Mouse (Mus musculus): ENCODE results near the gene Zc3h12c. TPM values are rescaled to one million over a fixed set of nuclear protein-coding genes. Genes with fewer than 3 reads are reported as not detected.

Zc3h12c gene
- polyA plus RNA-seq, 1 experiment from 2014 or later: 5.5 TPM

- no peak overlapping the region for H3K4me2 ChIP-seq (replicated peaks; ENCODE audit: low read depth, low read length)
Measured at GRCm38 (mm10) chr9:52130348-52130747, 38.0 kb downstream of the Zc3h12c start.

GRCm38 (mm10) chr9:52125225-52125624 is 43.1 kb downstream of the Zc3h12c start:
- Histone ChIP-seq H3K36me3 (ENCODE audit: control insufficient read depth, insufficient read depth, low read length) (peaks cover 11% of the 10 kb centered on the region; the same call in 1 of the 2 replicates), H3K9ac (ENCODE audit: low read depth, low read length) (no peak overlapping the region), H3K4me2 (replicated peaks; ENCODE audit: low read depth, low read length) (no peak overlapping the region), H3K4me1 (ENCODE audit: control insufficient read depth, insufficient read depth, low read length) (no peaks in the 10 kb centered on the region), H3K4me3 (ENCODE audit: low read length) (no peak overlapping the region), H3K27ac (ENCODE audit: low read depth, low read length) (no peak overlapping the region), H3K9me3 (ENCODE audit: control insufficient read depth, low read length) (no peaks in the 10 kb centered on the region), H3K27me3 (ENCODE audit: control insufficient read depth, insufficient read depth, low read length) (no peaks in the 10 kb centered on the region)
- ATAC-seq (ENCODE audit: low FRiP score, low TSS enrichment): no peak
- 98% methylated on average over 6 of the region's 6 CpGs for WGBS

More at GRCm38 (mm10) chr9:52130348-52130747, 38.0 kb downstream of the Zc3h12c start:
- Histone ChIP-seq H3K4me3 (ENCODE audit: low read length) (no peak overlapping the region), H3K27ac (ENCODE audit: low read depth, low read length) (no peak overlapping the region), H3K27me3 (ENCODE audit: control insufficient read depth, insufficient read depth, low read length) (no peaks in the 10 kb centered on the region), H3K9me3 (ENCODE audit: control insufficient read depth, low read length) (no peaks in the 10 kb centered on the region), H3K9ac (ENCODE audit: low read depth, low read length) (no peak overlapping the region), H3K36me3 (ENCODE audit: control insufficient read depth, insufficient read depth, low read length) (peaks cover 9% of the 10 kb centered on the region; the same call in 1 of the 2 replicates), H3K4me1 (ENCODE audit: control insufficient read depth, insufficient read depth, low read length) (no peaks in the 10 kb centered on the region)
- no peak for ATAC-seq (ENCODE audit: low FRiP score, low TSS enrichment)
- 85% methylated on average over 4 of the region's 4 CpGs for WGBS

GRCm38 (mm10) chr9:52119212-52119611 is 49.2 kb downstream of the Zc3h12c start:
- 85% methylated on average over 4 of the region's 4 CpGs for WGBS
- no peak overlapping the region for H3K9ac ChIP-seq (ENCODE audit: low read depth, low read length)
- H3K9me3 ChIP-seq (ENCODE audit: control insufficient read depth, low read length): no peaks in the 10 kb centered on the region
- no peak for ATAC-seq (ENCODE audit: low FRiP score, low TSS enrichment)
- no peaks in the 10 kb centered on the region for H3K4me1 ChIP-seq (ENCODE audit: control insufficient read depth, insufficient read depth, low read length)
- no peak overlapping the region for H3K4me2 ChIP-seq (replicated peaks; ENCODE audit: low read depth, low read length)
- no peak overlapping the region for H3K27ac ChIP-seq (ENCODE audit: low read depth, low read length)
- H3K4me3 ChIP-seq (ENCODE audit: low read length): no peak overlapping the region
- H3K27me3 ChIP-seq (ENCODE audit: control insufficient read depth, insufficient read depth, low read length): no peaks in the 10 kb centered on the region
- peaks cover 29% of the 10 kb centered on the region for H3K36me3 ChIP-seq (ENCODE audit: control insufficient read depth, insufficient read depth, low read length)

- Histone ChIP-seq H3K9me3 (ENCODE audit: control insufficient read depth, low read length) (no peaks in the 10 kb centered on the region), H3K27ac (ENCODE audit: low read depth, low read length) (no peak overlapping the region), H3K4me1 (ENCODE audit: control insufficient read depth, insufficient read depth, low read length) (no peaks in the 10 kb centered on the region), H3K4me3 (ENCODE audit: low read length) (no peak overlapping the region), H3K9ac (ENCODE audit: low read depth, low read length) (no peak overlapping the region), H3K4me2 (replicated peaks; ENCODE audit: low read depth, low read length) (no peak overlapping the region), H3K27me3 (ENCODE audit: control insufficient read depth, insufficient read depth, low read length) (no peaks in the 10 kb centered on the region), H3K36me3 (ENCODE audit: control insufficient read depth, insufficient read depth, low read length) (peaks cover 27% of the 10 kb centered on the region)
- WGBS: 93% methylated on average over 5 of the region's 5 CpGs
- ATAC-seq (ENCODE audit: low FRiP score, low TSS enrichment): no peak
Measured at GRCm38 (mm10) chr9:52113091-52113490, 55.3 kb downstream of the Zc3h12c start.

- WGBS: 80% methylated on average over 3 of the region's 3 CpGs
- H3K36me3 ChIP-seq (ENCODE audit: control insufficient read depth, insufficient read depth, low read length): peaks cover 16% of the 10 kb centered on the region
- no peak overlapping the region for H3K27ac ChIP-seq (ENCODE audit: low read depth, low read length)
- H3K27me3 ChIP-seq (ENCODE audit: control insufficient read depth, insufficient read depth, low read length): no peaks in the 10 kb centered on the region
- no peak overlapping the region for H3K4me2 ChIP-seq (replicated peaks; ENCODE audit: low read depth, low read length)
- H3K9ac ChIP-seq (ENCODE audit: low read depth, low read length): no peak overlapping the region
- no peaks in the 10 kb centered on the region for H3K9me3 ChIP-seq (ENCODE audit: control insufficient read depth, low read length)
- H3K4me1 ChIP-seq (ENCODE audit: control insufficient read depth, insufficient read depth, low read length): no peaks in the 10 kb centered on the region
- no peak overlapping the region for H3K4me3 ChIP-seq (ENCODE audit: low read length)
- ATAC-seq (ENCODE audit: low FRiP score, low TSS enrichment): no peak
Measured at GRCm38 (mm10) chr9:52110738-52111137, 57.6 kb downstream of the Zc3h12c start.

GRCm38 (mm10) chr9:52107161-52107560 is 61.2 kb downstream of the Zc3h12c start:
- Histone ChIP-seq H3K27ac (ENCODE audit: low read depth, low read length) (no peak overlapping the region), H3K9ac (ENCODE audit: low read depth, low read length) (no peak overlapping the region), H3K9me3 (ENCODE audit: control insufficient read depth, low read length) (no peaks in the 10 kb centered on the region), H3K36me3 (ENCODE audit: control insufficient read depth, insufficient read depth, low read length) (peaks cover 4% of the 10 kb centered on the region; the same call in 1 of the 2 replicates), H3K27me3 (ENCODE audit: control insufficient read depth, insufficient read depth, low read length) (no peaks in the 10 kb centered on the region), H3K4me2 (replicated peaks; ENCODE audit: low read depth, low read length) (no peak overlapping the region), H3K4me3 (ENCODE audit: low read length) (no peak overlapping the region), H3K4me1 (ENCODE audit: control insufficient read depth, insufficient read depth, low read length) (0 out of 2 replicates have a peak, but pooled peaks cover 3% of the 10 kb centered on the region)
- no peak for ATAC-seq (ENCODE audit: low FRiP score, low TSS enrichment)
- 97% methylated on average over 3 of the region's 3 CpGs for WGBS

GRCm38 (mm10) chr9:52105423-52105822 is 62.9 kb downstream of the Zc3h12c start:
- Histone ChIP-seq H3K36me3 (ENCODE audit: control insufficient read depth, insufficient read depth, low read length) (no peaks in the 10 kb centered on the region), H3K4me1 (ENCODE audit: control insufficient read depth, insufficient read depth, low read length) (0 out of 2 replicates have a peak, but pooled peaks cover 3% of the 10 kb centered on the region), H3K27me3 (ENCODE audit: control insufficient read depth, insufficient read depth, low read length) (no peaks in the 10 kb centered on the region), H3K4me3 (ENCODE audit: low read length) (no peak overlapping the region), H3K9me3 (ENCODE audit: control insufficient read depth, low read length) (no peaks in the 10 kb centered on the region), H3K4me2 (replicated peaks; ENCODE audit: low read depth, low read length) (no peak overlapping the region), H3K9ac (ENCODE audit: low read depth, low read length) (no peak overlapping the region), H3K27ac (ENCODE audit: low read depth, low read length) (no peak overlapping the region)
- ATAC-seq (ENCODE audit: low FRiP score, low TSS enrichment): no peak
- 80% methylated on average over 6 of the region's 6 CpGs for WGBS

- no peak overlapping the region for H3K4me2 ChIP-seq (replicated peaks; ENCODE audit: low read depth, low read length)
- no peak for ATAC-seq (ENCODE audit: low FRiP score, low TSS enrichment)
- 84% methylated on average over 8 of the region's 8 CpGs for WGBS
- H3K27me3 ChIP-seq (ENCODE audit: control insufficient read depth, insufficient read depth, low read length): no peaks in the 10 kb centered on the region
- no peak overlapping the region for H3K27ac ChIP-seq (ENCODE audit: low read depth, low read length)
- no peaks in the 10 kb centered on the region for H3K9me3 ChIP-seq (ENCODE audit: control insufficient read depth, low read length)
- H3K36me3 ChIP-seq (ENCODE audit: control insufficient read depth, insufficient read depth, low read length): no peaks in the 10 kb centered on the region
- H3K9ac ChIP-seq (ENCODE audit: low read depth, low read length): no peak overlapping the region
- H3K4me1 ChIP-seq (ENCODE audit: control insufficient read depth, insufficient read depth, low read length): 0 out of 2 replicates have a peak, but pooled peaks cover 3% of the 10 kb centered on the region
- no peak overlapping the region for H3K4me3 ChIP-seq (ENCODE audit: low read length)
Measured at GRCm38 (mm10) chr9:52104225-52104615, 64.2 kb downstream of the Zc3h12c start.

- H3K4me3 ChIP-seq (ENCODE audit: low read length): no peak overlapping the region
- WGBS: 65% methylated on average over 9 of the region's 9 CpGs
- no peaks in the 10 kb centered on the region for H3K27me3 ChIP-seq (ENCODE audit: control insufficient read depth, insufficient read depth, low read length)
- no peak overlapping the region for H3K4me2 ChIP-seq (replicated peaks; ENCODE audit: low read depth, low read length)
- no peak overlapping the region for H3K9ac ChIP-seq (ENCODE audit: low read depth, low read length)
- ATAC-seq (ENCODE audit: low FRiP score, low TSS enrichment): no peak
- H3K36me3 ChIP-seq (ENCODE audit: control insufficient read depth, insufficient read depth, low read length): no peaks in the 10 kb centered on the region
- no peaks in the 10 kb centered on the region for H3K9me3 ChIP-seq (ENCODE audit: control insufficient read depth, low read length)
- 0 out of 2 replicates have a peak, but pooled peaks cover 3% of the 10 kb centered on the region for H3K4me1 ChIP-seq (ENCODE audit: control insufficient read depth, insufficient read depth, low read length)
- H3K27ac ChIP-seq (ENCODE audit: low read depth, low read length): no peak overlapping the region
Measured at GRCm38 (mm10) chr9:52103448-52104224, 64.7 kb downstream of the Zc3h12c start.
